Mouse (Mus musculus): ENCODE results near the gene Rft1. TPM values are rescaled to one million over a fixed set of nuclear protein-coding genes. Genes with fewer than 3 reads are reported as not detected.

Rft1 gene
- polyA plus RNA-seq, 1 experiment, result 18.1 TPM

DNA sequence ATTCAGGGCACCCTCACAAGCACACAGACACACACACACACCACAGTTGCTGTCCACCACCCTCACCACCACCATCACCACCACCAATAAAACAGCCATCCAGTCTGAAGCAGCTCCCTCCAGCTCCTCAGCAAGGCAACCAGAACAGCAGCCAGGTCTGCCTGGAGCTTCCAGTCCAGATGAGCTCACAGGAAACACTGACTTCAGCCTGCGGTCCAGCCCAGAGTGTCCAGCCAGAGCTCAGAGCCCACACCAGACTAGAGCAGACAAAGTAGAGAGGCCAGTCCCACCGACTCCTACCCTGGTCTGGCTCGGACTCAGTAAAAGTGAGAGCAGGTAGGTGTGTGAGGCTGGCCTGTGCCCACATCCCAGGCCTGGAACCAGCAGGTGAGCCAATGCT is 43.2 kb upstream of the Rft1 start:
- Histone ChIP-seq H3K4me1 (ENCODE audit: control insufficient read depth, insufficient read depth, low read length) (peaks cover 7% of the 10 kb centered on the region), H3K27ac (ENCODE audit: insufficient read depth, low read length) (no peak overlapping the region), H3K27me3 (ENCODE audit: control insufficient read depth, insufficient read depth, low read length, poor library complexity, severe bottlenecking) (no peaks in the 10 kb centered on the region), H3K36me3 (ENCODE audit: control insufficient read depth, insufficient read depth, low read length, poor library complexity, severe bottlenecking) (no peaks in the 10 kb centered on the region), H3K9me3 (replicated peaks; ENCODE audit: control insufficient read depth, insufficient read depth, low read length, poor library complexity, severe bottlenecking) (no peaks in the 10 kb centered on the region), H3K4me3 (ENCODE audit: low read depth, low read length) (no peak overlapping the region), H3K9ac (ENCODE audit: low read depth, poor library complexity, severe bottlenecking) (no peak overlapping the region)
- TF ChIP-seq POLR2A (IDR thresholded peaks at IDR 0.05; ENCODE audit: insufficient read depth, low read length), result no peak
- TF ChIP-seq CTCF (IDR thresholded peaks at IDR 0.05; ENCODE audit: low read depth, low read length), result no peak
- TF ChIP-seq EP300 (IDR thresholded peaks at IDR 0.05; ENCODE audit: insufficient read depth, low read depth, low read length), result no peak

DNA sequence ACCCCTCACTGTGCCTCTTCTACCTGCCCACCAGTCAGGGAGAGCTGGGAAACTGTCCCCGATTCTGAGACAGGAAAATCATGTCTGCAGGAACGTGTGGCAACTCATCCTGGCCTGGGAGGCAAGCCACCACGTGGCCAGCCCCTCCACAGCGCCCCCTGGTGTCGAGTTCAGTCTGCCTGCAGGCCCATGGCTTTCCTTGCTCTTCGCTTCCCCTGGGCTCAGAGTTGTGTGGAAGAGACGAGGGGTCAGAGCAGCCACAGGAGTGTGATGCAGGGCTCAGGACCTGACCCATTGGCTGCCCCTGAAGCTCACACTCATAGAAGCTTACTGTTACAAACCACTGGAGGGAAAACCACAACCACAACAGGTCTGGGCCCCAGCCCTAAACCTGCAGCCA is 41.6 kb upstream of the Rft1 start:
- Histone ChIP-seq H3K27me3 (ENCODE audit: control insufficient read depth, insufficient read depth, low read length, poor library complexity, severe bottlenecking) (no peaks in the 10 kb centered on the region), H3K36me3 (ENCODE audit: control insufficient read depth, insufficient read depth, low read length, poor library complexity, severe bottlenecking) (no peaks in the 10 kb centered on the region), H3K4me1 (ENCODE audit: control insufficient read depth, insufficient read depth, low read length) (peaks cover 6% of the 10 kb centered on the region), H3K9me3 (replicated peaks; ENCODE audit: control insufficient read depth, insufficient read depth, low read length, poor library complexity, severe bottlenecking) (no peaks in the 10 kb centered on the region), H3K9ac (ENCODE audit: low read depth, poor library complexity, severe bottlenecking) (no peak overlapping the region), H3K27ac (ENCODE audit: insufficient read depth, low read length) (no peak overlapping the region), H3K4me3 (ENCODE audit: low read depth, low read length) (no peak overlapping the region)
- TF ChIP-seq CTCF (IDR thresholded peaks at IDR 0.05; ENCODE audit: low read depth, low read length) (peak; percentile 96), POLR2A (IDR thresholded peaks at IDR 0.05; ENCODE audit: insufficient read depth, low read length) (no peak), EP300 (IDR thresholded peaks at IDR 0.05; ENCODE audit: insufficient read depth, low read depth, low read length) (0 out of 2 replicates have a peak, but pooled peaks have one; percentile 23)

DNA sequence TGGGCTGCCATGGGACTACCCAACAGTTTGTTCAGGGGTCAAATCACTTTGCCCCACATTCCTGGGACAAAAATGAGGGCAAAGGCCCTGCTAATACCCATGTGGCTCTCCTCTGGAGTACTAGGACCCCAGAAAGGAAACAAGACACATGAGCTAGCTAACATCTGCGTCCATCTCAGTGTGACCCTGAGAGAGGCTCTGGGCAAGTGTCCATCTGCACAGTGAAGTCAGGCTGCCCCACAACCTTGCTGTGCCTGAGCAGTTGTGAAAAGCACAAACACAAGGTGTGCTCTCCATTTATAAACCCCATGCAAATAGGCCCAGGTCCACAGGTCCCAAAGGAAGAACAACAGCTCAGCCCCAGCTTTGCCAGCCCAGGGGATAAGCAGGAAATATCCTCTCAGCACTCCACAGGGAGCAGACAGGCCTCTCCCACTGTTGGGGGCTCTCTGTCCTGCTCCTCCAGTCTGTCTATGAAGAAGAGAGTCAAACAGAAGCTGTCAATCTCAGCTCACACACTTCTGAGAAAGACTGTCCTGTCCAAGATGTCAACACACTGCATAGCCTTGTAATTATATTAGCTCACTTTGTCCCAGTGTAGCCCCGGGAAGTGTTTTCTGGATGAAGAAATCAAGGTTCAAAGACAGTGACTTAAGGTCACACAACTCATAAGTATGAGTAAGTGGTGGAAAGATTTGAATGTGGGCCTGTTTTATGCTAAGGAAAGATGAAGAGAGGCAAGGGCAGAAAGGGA is 41.0 kb upstream of the Rft1 start:
- H3K27me3 ChIP-seq (ENCODE audit: control insufficient read depth, insufficient read depth, low read length, poor library complexity, severe bottlenecking), result no peaks in the 10 kb centered on the region
- H3K27ac ChIP-seq (ENCODE audit: insufficient read depth, low read length), result no peak overlapping the region
- H3K4me1 ChIP-seq (ENCODE audit: control insufficient read depth, insufficient read depth, low read length), result peaks cover 3% of the 10 kb centered on the region
- no peaks in the 10 kb centered on the region for H3K9me3 ChIP-seq (replicated peaks; ENCODE audit: control insufficient read depth, insufficient read depth, low read length, poor library complexity, severe bottlenecking)
- no peak overlapping the region for H3K4me3 ChIP-seq (ENCODE audit: low read depth, low read length)
- H3K9ac ChIP-seq (ENCODE audit: low read depth, poor library complexity, severe bottlenecking), result no peak overlapping the region
- H3K36me3 ChIP-seq (ENCODE audit: control insufficient read depth, insufficient read depth, low read length, poor library complexity, severe bottlenecking), result no peaks in the 10 kb centered on the region
- TF ChIP-seq EP300 (IDR thresholded peaks at IDR 0.05; ENCODE audit: insufficient read depth, low read depth, low read length) (no peak), CTCF (IDR thresholded peaks at IDR 0.05; ENCODE audit: low read depth, low read length) (no peak), POLR2A (IDR thresholded peaks at IDR 0.05; ENCODE audit: insufficient read depth, low read length) (no peak)

DNA sequence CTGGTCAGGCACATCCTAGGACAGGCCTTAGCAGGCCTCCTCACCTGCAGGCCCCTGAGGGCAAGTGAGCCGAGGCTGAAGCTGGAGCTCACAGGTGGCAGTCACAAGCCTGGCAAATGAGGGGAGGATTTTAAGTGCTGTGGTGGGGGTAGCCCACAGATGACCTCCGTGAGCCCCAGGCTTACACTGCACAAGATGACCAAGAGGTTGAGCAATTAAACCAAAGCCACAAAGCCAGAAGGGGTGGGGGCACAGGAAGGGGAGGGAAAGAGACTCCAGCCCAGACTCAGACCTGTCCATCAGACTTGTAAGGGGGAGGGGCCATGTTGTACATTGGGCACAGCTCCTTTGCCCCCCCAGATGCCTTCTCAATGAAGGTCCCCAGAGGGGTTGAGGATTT is 37.4 kb upstream of the Rft1 start:
- Histone ChIP-seq H3K9me3 (replicated peaks; ENCODE audit: control insufficient read depth, insufficient read depth, low read length, poor library complexity, severe bottlenecking) (no peaks in the 10 kb centered on the region), H3K27me3 (ENCODE audit: control insufficient read depth, insufficient read depth, low read length, poor library complexity, severe bottlenecking) (no peaks in the 10 kb centered on the region), H3K36me3 (ENCODE audit: control insufficient read depth, insufficient read depth, low read length, poor library complexity, severe bottlenecking) (no peaks in the 10 kb centered on the region), H3K4me3 (ENCODE audit: low read depth, low read length) (no peak overlapping the region), H3K27ac (ENCODE audit: insufficient read depth, low read length) (no peak overlapping the region), H3K4me1 (ENCODE audit: control insufficient read depth, insufficient read depth, low read length) (peaks cover 3% of the 10 kb centered on the region), H3K9ac (ENCODE audit: low read depth, poor library complexity, severe bottlenecking) (no peak overlapping the region)
- TF ChIP-seq CTCF (IDR thresholded peaks at IDR 0.05; ENCODE audit: low read depth, low read length) (no peak), EP300 (IDR thresholded peaks at IDR 0.05; ENCODE audit: insufficient read depth, low read depth, low read length) (no peak), POLR2A (IDR thresholded peaks at IDR 0.05; ENCODE audit: insufficient read depth, low read length) (no peak)

DNA sequence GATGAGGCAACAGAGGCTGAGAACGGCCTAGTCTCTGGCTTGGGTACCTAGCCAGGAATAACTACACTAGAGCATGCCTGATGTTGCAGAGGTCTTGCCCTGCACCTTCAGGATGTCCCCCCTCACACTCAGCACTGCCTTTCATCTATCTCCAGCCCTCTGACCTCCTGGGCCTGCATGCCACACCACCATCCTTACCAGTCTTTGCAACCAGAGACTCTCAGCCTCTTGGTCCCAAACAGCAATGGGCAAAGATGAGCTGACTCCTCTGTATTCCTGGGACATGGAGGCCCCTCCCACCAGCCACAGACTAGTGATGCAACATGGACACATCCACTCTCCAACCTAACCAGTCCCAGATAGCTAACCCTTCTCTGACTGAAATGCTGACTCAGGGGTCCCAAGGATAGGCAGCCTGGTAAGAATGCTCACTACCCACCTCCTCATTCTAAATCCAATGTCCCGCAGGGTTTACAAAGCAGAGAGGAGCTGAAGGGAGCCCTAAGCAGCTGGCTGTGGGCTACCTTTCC is 35.3 kb upstream of the Rft1 start:
- no peaks in the 10 kb centered on the region for H3K36me3 ChIP-seq (ENCODE audit: control insufficient read depth, insufficient read depth, low read length, poor library complexity, severe bottlenecking)
- no peak for TF ChIP-seq POLR2A (IDR thresholded peaks at IDR 0.05; ENCODE audit: insufficient read depth, low read length)
- no peak for TF ChIP-seq CTCF (IDR thresholded peaks at IDR 0.05; ENCODE audit: low read depth, low read length)
- TF ChIP-seq EP300 (IDR thresholded peaks at IDR 0.05; ENCODE audit: insufficient read depth, low read depth, low read length), result no peak
- H3K9ac ChIP-seq (ENCODE audit: low read depth, poor library complexity, severe bottlenecking), result no peak overlapping the region
- H3K27me3 ChIP-seq (ENCODE audit: control insufficient read depth, insufficient read depth, low read length, poor library complexity, severe bottlenecking), result no peaks in the 10 kb centered on the region
- no peak overlapping the region for H3K4me3 ChIP-seq (ENCODE audit: low read depth, low read length)
- no peaks in the 10 kb centered on the region for H3K4me1 ChIP-seq (ENCODE audit: control insufficient read depth, insufficient read depth, low read length)
- H3K9me3 ChIP-seq (replicated peaks; ENCODE audit: control insufficient read depth, insufficient read depth, low read length, poor library complexity, severe bottlenecking), result no peaks in the 10 kb centered on the region
- no peak overlapping the region for H3K27ac ChIP-seq (ENCODE audit: insufficient read depth, low read length)

DNA sequence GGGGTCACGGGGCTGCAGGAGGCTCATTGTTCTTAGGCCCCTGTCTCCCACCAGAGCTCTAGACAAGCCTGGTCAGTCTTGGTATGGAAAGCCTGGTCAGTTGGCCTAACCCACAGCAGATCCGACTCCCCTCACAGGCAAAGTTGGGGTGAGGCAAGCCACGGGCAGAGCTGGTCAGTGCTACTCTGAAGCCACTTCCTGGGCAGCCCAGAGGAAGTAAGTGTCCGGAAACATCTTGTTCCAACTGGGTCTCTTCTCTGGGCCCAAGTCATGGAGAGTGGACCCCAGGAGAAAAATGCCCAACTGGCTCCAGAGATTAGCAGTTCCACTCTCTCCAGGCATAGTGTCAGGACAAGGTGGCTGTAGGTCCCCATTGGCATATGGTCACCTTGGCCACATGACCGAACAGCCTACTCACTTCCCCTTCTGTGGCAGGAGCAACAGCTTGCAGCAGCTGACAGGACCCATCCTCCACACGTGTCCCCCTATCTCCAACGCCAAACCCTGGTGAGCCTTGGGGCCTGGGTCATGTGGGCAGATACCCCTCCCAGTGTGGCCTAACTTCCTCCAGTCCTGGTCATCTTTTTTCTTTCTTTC is 34.1 kb upstream of the Rft1 start:
- H3K4me1 ChIP-seq (ENCODE audit: control insufficient read depth, insufficient read depth, low read length), result no peaks in the 10 kb centered on the region
- no peaks in the 10 kb centered on the region for H3K9me3 ChIP-seq (replicated peaks; ENCODE audit: control insufficient read depth, insufficient read depth, low read length, poor library complexity, severe bottlenecking)
- no peak overlapping the region for H3K9ac ChIP-seq (ENCODE audit: low read depth, poor library complexity, severe bottlenecking)
- H3K27ac ChIP-seq (ENCODE audit: insufficient read depth, low read length), result no peak overlapping the region
- TF ChIP-seq POLR2A (IDR thresholded peaks at IDR 0.05; ENCODE audit: insufficient read depth, low read length), result no peak
- no peak for TF ChIP-seq EP300 (IDR thresholded peaks at IDR 0.05; ENCODE audit: insufficient read depth, low read depth, low read length)
- no peak for TF ChIP-seq CTCF (IDR thresholded peaks at IDR 0.05; ENCODE audit: low read depth, low read length)
- H3K4me3 ChIP-seq (ENCODE audit: low read depth, low read length), result no peak overlapping the region
- no peaks in the 10 kb centered on the region for H3K36me3 ChIP-seq (ENCODE audit: control insufficient read depth, insufficient read depth, low read length, poor library complexity, severe bottlenecking)
- no peaks in the 10 kb centered on the region for H3K27me3 ChIP-seq (ENCODE audit: control insufficient read depth, insufficient read depth, low read length, poor library complexity, severe bottlenecking)

All from ES-Bruce4 (cell line).